Mouse (Mus musculus) stomach, postnatal 0 days (tissue): ENCODE measurements around the gene U2af1. TPM values are rescaled to one million over a fixed set of nuclear protein-coding genes. Genes with fewer than 3 reads are reported as not detected.

ENCODE experiments used
- ATAC-seq: fragments of 200-750 bp; cut with Nextera tagmentation; 2 replicates; pipeline ENCODE4 v1.8.0; 2017; ENCODE audit not compliant: low FRiP score, low TSS enrichment
- DNase-seq: peaks from one replicate; pipeline ENCODE4 v3.0.0-alpha.2; 2016; ENCODE audit warnings: low spot score
- H3K27ac ChIP-seq: fragments of 300-500 bp; sonication (generic); replicated peaks from 2 replicates; pipeline ENCODE4 v1.5.1; 2014; ENCODE audit warnings: mild to moderate bottlenecking, control low read depth
- H3K27me3 ChIP-seq: fragments of 300-500 bp; sonication (generic); 2 replicates; pipeline ENCODE4 v1.6.1; 2014; ENCODE audit warnings: low read length; ENCODE audit not compliant: control insufficient read depth, insufficient read depth
- H3K36me3 ChIP-seq: fragments of 300-500 bp; sonication (generic); 2 replicates; pipeline ENCODE4 v1.6.1; 2014; ENCODE audit warnings: low read length, mixed read lengths; ENCODE audit not compliant: control insufficient read depth, insufficient read depth
- H3K4me1 ChIP-seq: fragments of 300-500 bp; sonication (generic); replicated peaks from 2 replicates; pipeline ENCODE4 v1.6.1; 2014; ENCODE audit warnings: antibody characterized with exemption; ENCODE audit not compliant: control insufficient read depth, insufficient read depth
- H3K4me2 ChIP-seq: fragments of 300-500 bp; sonication (generic); replicated peaks from 2 replicates; pipeline ENCODE4 v1.6.1; 2014; ENCODE audit warnings: low read depth, mild to moderate bottlenecking, control low read depth, moderate library complexity
- H3K4me3 ChIP-seq: fragments of 300-500 bp; sonication (generic); 2 replicates; pipeline ENCODE4 v1.5.1; 2014; ENCODE audit warnings: low read depth, low read length, control low read depth
- H3K9ac ChIP-seq: fragments of 300-500 bp; sonication (generic); 2 replicates; pipeline ENCODE4 v1.6.1; 2014; ENCODE audit warnings: mild to moderate bottlenecking, low read length, control low read depth, mixed read lengths
- H3K9me3 ChIP-seq: fragments of 300-500 bp; sonication (generic); 2 replicates; pipeline ENCODE4 v1.6.1; 2016; ENCODE audit warnings: low read length; ENCODE audit not compliant: control insufficient read depth
- CTCF ChIP-seq: IDR thresholded peaks from 2 replicates; pipeline ENCODE4 v1.5.1; 2016; ENCODE audit warnings: antibody characterized with exemption, low read depth, mild to moderate bottlenecking, moderate library complexity
- EP300 ChIP-seq: optimal IDR thresholded peaks from 2 replicates; pipeline ENCODE3; 2016; ENCODE audit warnings: antibody characterized with exemption
- WGBS: fragments of 180-500 bp; shearing (Covaris S2); extraction: QIAGEN DNeasy Blood & Tissue Kit; methylation state at CpG from one replicate; pipeline ENCODE4 v1.1.7; 2014; 5-methylcytosine and 5-hydroxymethylcytosine counted together
- polyA plus RNA-seq: library from polyadenylated mRNA; unstranded; fragments of >200 nt; fragmentation: Nextera tagmentation; extraction: Ambion mirVana; gene quantifications from 2 replicates; pipeline ENCODE4 v1.2.1, GENCODE M21; 2015

The U2af1 gene
- polyA plus RNA-seq, 1 experiment from 2014 or later = 161 TPM

- Histone ChIP-seq H3K4me1 (peaks cover 6% of the 10 kb centered on the region; the same call in 1 of the 2 replicates), H3K4me3 (peak within 1 kb of the TSS; percentile 47), H3K4me2 (peak within 1 kb of the TSS; percentile 87), H3K27ac (no peak within 1 kb of the TSS), H3K27me3 (no peaks in the 10 kb centered on the region), H3K36me3 (no peaks in the 10 kb centered on the region), H3K9ac (peak within 1 kb of the TSS; percentile 48), H3K9me3 (no peaks in the 10 kb centered on the region)
- WGBS = 3% methylated on average over 51 of the region's 61 CpGs
- ATAC-seq (peak; percentile 87), DNase-seq (peak; percentile 83)
- no peak for TF ChIP-seq CTCF
- TF ChIP-seq EP300 = no peak
Observed at GRCm38 (mm10) chr17:31636942-31637811, 21.5 kb downstream of the U2af1 start, which contains the start of gene Cbs. Cbs (minus strand) TSS chr17:31637238.

- Histone ChIP-seq H3K4me3 (peak overlapping the region; percentile 47), H3K36me3 (no peaks in the 10 kb centered on the region), H3K9me3 (no peaks in the 10 kb centered on the region), H3K27me3 (no peaks in the 10 kb centered on the region), H3K9ac (peak overlapping the region; percentile 48), H3K27ac (no peak overlapping the region), H3K4me1 (peaks cover 6% of the 10 kb centered on the region; the same call in 1 of the 2 replicates), H3K4me2 (peak overlapping the region; percentile 87)
- no peak for ATAC-seq
- 4% methylated on average over 45 of the region's 45 CpGs for WGBS
- TF ChIP-seq CTCF = no peak
- no peak for TF ChIP-seq EP300
- peak; percentile 25 for DNase-seq
Observed at GRCm38 (mm10) chr17:31636277-31636941, 22.3 kb downstream of the U2af1 start.

- no peak for ATAC-seq
- no peak for DNase-seq
- no peak overlapping the region for H3K9ac ChIP-seq
- H3K27ac ChIP-seq = no peak overlapping the region
- no peaks in the 10 kb centered on the region for H3K36me3 ChIP-seq
- H3K4me3 ChIP-seq = no peak overlapping the region
- no peaks in the 10 kb centered on the region for H3K9me3 ChIP-seq
- H3K27me3 ChIP-seq = no peaks in the 10 kb centered on the region
- H3K4me2 ChIP-seq = 0 out of 2 replicates have a peak overlapping the region, but pooled peaks have one; percentile 87
- peaks cover 6% of the 10 kb centered on the region; the same call in 1 of the 2 replicates for H3K4me1 ChIP-seq
- TF ChIP-seq EP300 = no peak
- no peak for TF ChIP-seq CTCF
- WGBS = 62% methylated on average over 11 of the region's 11 CpGs
Observed at GRCm38 (mm10) chr17:31635781-31636180, 22.9 kb downstream of the U2af1 start.

- TF ChIP-seq CTCF (no peak), EP300 (no peak)
- Histone ChIP-seq H3K4me1 (peaks cover 6% of the 10 kb centered on the region; the same call in 1 of the 2 replicates), H3K36me3 (no peaks in the 10 kb centered on the region), H3K4me3 (no peak overlapping the region), H3K9me3 (no peaks in the 10 kb centered on the region), H3K9ac (no peak overlapping the region), H3K27me3 (no peaks in the 10 kb centered on the region), H3K27ac (no peak overlapping the region), H3K4me2 (no peak overlapping the region)
- ATAC-seq = no peak
- 79% methylated on average over 5 of the region's 5 CpGs for WGBS
- no peak for DNase-seq
Observed at GRCm38 (mm10) chr17:31634896-31635295, 23.8 kb downstream of the U2af1 start.

GRCm38 (mm10) chr17:31633007-31633406, 25.7 kb downstream of the U2af1 start:
- TF ChIP-seq CTCF (no peak), EP300 (no peak)
- 48% methylated on average over 6 of the region's 6 CpGs for WGBS
- 0 out of 2 replicates have a peak, but pooled peaks cover 2% of the 10 kb centered on the region for H3K9me3 ChIP-seq
- ATAC-seq (no peak), DNase-seq (no peak)
- no peak overlapping the region for H3K4me3 ChIP-seq
- H3K36me3 ChIP-seq = no peaks in the 10 kb centered on the region
- no peaks in the 10 kb centered on the region for H3K27me3 ChIP-seq
- no peak overlapping the region for H3K9ac ChIP-seq
- H3K27ac ChIP-seq = no peak overlapping the region
- H3K4me1 ChIP-seq = peaks cover 6% of the 10 kb centered on the region; the same call in 1 of the 2 replicates
- no peak overlapping the region for H3K4me2 ChIP-seq
